Mouse (Mus musculus) mature B cell (primary cell): ENCODE measurements around the gene Rps28.
"Not testable (repeated sequence)": the region's sequence is repeated elsewhere in the genome, so short reads cannot be mapped to it uniquely, and the experiment has no call there.

Experiments
- in situ Hi-C: fragments of 300-500 bp; cut with MboI; formaldehyde crosslinking; loops from 2 replicates; pipeline ENCODE4 v1.14.3; 2019

The Rps28 gene

DNA sequence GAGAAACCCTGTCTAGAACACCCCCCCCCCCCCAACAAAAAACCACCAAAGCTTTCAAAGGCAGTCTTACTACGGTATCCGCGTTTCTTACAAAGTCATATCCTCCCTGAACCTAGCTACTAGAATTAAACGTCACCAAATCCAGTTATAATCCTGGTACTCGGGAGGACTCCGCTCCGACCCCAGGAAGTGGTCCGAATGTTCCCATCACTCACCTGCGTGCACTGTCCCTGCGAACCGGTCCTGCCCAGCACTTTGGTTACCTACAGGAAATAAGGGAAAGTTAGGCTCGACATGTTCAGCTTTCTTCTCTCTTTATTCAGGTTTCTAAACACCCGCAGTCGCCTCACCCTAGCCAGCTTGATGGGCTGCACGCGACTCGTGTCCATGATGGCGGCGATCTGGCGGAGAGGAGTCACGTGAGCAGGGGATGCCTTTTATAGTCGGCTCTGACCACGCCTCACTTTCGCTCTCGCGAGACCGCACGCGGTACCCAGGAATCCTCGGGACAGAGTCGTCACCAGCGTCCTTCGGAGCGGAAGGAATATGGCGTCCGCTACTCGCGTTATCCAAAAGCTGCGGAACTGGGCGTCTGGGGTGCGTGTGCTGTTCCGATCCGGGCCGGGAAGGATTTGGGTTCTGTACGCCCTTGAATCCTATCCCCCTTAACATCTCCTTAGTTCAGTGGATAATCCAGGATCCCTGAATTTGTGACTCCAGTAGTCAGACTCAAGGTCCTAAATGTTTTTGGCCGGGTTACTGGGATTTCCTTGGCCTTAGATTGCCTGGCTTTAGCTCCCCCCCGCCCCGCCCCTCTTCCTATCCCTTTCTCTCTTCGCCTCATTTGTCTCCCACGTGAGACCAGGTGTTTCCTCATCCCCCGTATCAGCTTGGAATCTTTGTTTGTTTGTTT lies at the start of gene Rps28, which contains the start of gene Ndufa7:
Gene Rps28, minus strand, starts transcription at position 479 of the 913 bp plus-strand sequence.
Gene Ndufa7, plus strand, starts transcription at position 489 of the 913 bp plus-strand sequence.
- in situ Hi-C loops: loop anchor here (25.0 kb wide), 1 partner anchor 387 kb away; the partner anchor contains the start of gene Actl9

DNA sequence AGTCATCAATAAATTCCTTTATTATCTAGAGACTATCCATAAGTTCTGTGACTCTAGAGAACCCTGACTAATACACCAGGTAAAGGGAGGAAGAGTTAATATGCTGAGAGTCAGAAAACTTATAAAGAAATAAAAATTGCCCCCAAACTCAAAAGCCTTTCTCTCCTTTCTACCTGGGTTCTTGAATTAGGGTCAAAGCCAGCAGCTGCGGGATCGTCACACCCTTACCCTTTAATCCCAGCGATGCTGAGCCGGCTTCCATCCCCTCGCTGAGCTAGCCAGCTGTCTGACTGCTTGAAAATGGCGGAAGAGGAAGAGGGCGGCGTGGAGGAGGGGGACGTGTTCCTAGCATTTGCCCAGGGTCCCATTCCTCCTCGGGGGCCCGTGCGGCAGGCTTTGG lies 49.2 kb upstream of the Rps28 start, which contains the start of gene Gm7029:
Gene Gm7029, plus strand, starts transcription at position 301 of the 400 bp plus-strand sequence.
- in situ Hi-C loops: not testable (repeated sequence)

DNA sequence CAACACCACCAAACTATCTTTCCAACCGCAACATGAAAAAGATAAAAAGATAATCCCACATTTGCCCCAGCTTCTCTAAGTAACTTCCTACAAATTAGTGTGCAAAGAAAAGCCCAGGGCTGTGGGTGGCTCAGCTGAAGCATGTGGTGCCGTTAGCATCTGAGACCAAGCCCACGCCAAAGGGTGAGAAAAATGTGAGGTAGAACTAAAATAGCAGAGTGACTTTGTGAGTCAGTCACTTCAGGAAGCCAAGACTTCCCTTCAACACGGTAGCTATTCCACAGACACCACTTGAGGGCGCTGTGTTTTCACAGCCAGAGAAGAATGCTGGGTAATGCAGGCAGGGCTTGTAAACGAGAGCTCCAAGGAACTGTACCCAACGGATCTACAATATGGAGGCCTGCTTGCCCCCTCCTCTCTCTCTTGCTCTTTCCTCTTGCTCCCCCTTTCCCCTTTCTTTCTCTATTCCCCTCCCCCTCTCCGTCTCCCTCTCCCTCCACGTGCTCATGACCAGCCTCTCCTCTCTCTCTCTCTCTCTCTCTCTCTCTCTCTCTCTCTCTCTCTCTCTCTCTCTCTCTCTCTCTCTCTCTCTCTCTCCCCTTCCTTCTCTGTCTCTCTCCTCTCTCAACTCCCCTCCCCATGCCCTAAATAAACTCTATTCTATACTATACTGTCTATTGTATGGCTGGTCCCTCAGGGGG lies 41.1 kb upstream of the Rps28 start:
- in situ Hi-C loops: no loop called here

DNA sequence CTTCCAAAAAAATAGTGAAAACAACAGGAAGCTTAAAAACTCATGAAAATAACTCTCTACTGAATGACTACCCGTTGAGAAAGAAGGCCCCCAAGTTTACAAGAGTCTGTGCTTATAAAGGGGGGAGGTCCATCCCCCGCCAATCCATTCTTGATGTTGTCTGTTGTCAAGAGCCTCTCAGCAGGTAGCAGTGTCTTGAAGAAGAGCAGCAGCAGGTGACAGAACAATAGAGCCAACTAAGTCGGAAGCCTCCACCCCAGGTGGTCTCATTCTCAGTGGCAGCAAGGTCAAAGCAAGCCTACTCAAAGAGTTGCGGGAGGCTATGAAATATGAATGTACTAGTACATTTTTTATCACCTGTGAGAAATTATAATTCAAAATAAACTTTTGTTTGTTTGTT lies 33.5 kb upstream of the Rps28 start:
- in situ Hi-C loops: no loop called here

DNA sequence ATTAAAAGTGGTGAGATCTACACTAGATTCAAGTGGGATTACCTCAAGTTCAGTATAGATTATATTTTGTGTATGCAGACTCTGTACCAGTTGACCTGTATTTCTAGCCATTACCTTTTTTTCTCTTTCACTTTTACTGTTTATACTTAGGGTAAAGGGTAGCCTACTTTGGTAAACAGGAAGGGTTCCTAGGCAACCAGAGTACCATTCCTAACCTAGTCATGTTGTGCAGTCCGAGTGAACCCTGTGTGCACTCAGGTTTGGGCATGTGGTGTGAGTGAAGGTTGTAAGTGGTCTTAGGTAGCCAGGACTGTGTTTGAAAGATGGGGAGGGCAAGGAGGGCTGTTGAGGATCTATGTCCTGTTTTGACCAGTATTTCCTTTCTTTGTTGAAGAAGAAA lies 27.0 kb upstream of the Rps28 start:
- in situ Hi-C loops: no loop called here

DNA sequence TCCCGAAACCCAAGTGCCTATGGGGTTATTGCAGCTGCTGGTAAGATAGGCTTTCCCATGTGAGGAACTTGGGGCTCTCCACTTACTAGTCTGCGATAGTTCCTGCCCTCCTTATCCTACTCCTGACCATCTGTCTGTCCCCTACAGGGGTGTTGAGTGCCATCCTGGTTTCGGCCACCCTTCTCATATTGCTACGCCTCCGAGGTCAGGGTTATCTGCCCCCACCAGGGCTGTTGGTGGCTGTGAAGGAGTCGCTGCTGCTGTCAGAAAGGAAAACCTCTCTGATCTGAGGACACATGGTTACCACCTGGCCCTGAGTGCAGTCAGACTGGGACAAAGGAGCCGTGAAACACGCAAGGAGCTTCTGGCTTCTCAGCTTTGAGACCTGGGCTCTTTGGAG lies 23.8 kb upstream of the Rps28 start:
- in situ Hi-C loops: no loop called here

DNA sequence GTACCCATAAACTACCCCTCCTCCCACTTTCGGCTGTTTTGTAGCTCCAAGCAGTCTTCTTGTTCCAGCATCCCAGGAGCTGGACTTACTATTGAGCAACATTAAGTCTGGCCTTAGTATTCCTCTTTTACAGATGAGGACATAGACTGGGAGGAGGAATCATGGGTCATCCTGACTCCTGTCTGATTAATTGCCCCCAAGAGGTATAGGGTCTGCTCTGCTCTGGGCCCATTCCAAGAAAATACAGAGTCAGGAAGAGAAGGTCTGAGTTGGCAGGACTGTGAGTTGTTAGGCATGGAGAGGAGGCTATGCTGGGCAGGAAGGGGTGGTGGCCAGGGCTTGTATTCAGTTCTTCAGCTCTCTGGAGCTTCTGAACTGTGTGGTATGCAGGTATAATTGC lies 19.8 kb upstream of the Rps28 start:
- in situ Hi-C loops: no loop called here

DNA sequence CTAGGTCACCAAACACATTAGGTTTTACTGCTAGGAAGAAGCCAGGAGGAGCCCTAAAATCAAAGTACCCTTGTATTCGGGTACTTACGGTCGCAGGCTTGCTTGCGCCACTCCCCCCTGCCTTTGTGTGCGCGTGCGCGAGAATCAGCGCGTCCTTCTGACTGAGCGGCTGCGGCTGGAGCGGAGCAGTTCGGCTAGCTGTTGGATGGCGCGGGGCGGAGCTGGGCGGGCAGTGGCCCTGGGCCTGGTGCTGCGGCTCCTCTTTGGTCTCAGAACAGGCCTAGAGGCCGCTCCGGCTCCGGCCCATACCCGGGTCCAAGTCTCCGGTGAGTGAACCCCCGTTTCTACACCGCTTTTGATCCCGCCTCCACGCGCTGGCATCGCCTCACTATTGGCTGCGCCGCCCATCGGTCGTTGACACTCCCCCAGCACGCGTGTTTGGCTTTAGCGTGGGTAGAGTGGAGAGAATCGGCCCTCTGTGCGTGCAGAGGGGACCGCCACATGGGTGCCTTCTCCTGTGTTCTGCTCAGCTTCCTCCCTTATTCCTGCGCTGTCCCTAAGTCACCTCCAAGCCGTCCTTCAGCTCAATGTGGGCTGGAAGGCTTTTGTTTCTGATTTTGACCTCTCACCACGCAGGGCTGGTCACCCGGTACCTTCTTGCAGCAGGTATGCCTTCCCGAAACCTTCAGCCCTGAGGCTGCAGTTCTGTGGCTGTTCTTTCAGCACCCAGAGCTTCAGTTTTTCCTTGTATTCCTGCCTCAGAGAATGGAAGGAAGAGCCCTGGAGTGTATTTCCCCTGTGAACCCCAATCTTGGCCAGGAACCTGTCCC lies 18.8 kb upstream of the Rps28 start, which contains the start of gene Cd320:
Gene Cd320, plus strand, starts transcription at position 126 of the 830 bp plus-strand sequence.
- in situ Hi-C loops: no loop called here

DNA sequence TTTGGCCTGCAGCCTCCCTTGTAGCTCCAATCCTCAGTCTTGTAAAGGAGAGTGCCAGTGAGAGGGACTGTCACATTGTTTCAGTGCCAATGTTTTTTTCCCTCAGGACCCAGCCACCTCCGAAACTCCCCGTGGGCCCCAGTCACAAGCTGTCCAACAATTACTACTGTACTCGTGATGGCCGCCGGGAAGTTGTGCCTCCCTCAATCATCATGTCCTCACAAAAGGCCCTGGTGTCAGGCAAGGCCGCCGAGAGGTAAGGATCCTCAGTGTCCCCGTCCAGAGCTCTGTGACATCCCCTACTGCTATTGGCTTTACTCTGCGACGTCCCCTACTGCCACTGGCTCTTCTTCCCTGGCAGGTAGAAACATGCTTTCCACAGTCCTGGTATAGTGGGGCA lies 5.2 kb upstream of the Rps28 start:
- in situ Hi-C loops: no loop called here

DNA sequence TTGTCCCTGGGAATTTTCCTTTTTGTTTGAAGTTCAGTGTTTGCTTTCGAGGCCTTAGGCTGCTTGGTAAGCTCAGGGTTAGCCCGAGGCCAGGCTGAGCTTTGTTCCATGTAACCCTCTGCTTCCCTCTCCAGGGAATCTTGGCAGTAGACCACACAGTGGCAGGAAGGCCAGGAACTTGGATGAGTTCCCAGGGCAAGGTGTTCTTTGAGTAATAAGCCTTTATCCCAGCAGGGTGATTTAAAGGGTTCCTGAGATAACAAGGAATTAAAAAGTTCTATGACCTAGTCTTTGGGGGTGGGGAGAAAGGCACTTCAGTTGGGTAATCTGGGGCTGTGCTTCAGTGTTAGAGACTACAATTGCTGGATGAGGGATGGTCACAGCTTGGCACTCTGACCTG lies 4.5 kb upstream of the Rps28 start:
- in situ Hi-C loops: no loop called here

DNA sequence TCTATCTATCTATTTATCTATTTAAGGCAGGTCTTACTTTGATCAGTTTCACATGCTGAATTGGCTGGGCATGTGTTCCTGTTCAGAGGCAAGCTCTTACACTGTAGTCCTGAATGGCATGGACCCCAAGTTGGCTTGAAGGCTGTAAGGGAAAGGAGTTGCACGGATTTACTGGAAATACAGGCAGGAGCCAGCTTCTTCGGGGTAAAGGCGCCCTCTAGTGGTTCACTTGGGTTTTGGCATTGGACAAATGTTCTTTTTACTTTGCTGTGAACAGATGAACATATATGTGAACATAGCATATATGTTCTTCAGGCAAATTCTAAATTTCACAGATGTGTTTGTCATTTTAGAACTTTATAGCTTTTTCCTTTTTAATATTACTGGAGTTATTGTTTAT lies 2.5 kb upstream of the Rps28 start:
- in situ Hi-C loops: no loop called here

DNA sequence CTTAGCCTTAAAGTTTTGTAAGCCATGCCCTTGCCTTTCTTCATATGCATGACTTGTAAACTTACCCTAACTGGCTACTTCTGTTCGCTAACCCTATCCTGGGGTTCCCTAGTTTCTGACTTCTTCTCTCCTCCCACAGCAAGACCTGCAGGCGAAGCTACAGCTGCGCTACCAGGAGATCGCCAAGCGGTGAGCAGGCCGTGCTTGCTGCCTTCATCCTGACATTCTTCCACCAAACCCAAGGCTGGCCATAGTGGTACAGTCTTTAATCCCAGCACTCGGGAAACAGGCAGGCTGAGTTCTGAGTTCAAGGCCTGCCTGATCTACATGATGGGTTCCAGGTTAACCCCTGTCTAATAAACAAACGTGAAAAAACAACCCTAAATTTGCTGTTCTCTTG lies 1.1 kb upstream of the Rps28 start:
- in situ Hi-C loops: no loop called here

DNA sequence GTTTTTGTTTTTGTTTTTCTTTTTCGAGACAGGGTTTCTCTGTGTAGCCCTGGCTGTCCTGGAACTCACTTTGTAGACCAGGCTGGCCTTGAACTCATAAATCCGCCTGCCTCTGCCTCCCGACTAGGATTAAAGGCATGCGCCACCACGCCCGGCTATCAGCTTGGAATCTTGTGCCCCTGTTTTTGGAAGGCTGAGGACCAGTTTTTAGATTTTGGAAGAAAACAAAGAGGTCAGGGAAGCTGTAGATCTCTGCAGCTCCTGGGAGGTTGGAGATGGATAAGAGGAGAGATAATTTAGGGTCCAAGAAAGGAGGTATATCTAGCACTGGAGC lies 602 bp upstream of the Rps28 start:
- in situ Hi-C loops: loop anchor here (25.0 kb wide), 1 partner anchor 388 kb away; the partner anchor contains the start of gene Actl9

DNA sequence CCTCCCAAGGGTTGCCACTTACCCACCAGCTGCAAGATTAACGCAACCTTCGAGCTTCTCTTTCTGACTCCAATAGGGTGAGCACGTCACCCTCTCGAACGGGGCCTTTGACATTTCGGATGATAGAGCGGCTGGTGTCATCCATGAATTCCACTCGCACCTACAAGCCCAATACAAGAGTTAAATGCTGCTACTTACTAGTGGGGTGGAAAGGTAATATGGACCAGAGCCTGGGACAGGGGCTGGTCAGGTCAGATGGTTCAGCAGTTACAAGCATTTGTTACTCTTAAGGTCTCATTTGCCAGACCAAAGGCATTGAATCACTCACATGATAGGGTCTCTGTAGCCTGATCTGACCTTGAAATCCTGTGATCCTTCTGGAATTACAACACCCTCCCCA lies 1.2 kb downstream of the Rps28 start:
- in situ Hi-C loops: loop anchor here (25.0 kb wide), 1 partner anchor 386 kb away; the partner anchor contains the start of gene Actl9

DNA sequence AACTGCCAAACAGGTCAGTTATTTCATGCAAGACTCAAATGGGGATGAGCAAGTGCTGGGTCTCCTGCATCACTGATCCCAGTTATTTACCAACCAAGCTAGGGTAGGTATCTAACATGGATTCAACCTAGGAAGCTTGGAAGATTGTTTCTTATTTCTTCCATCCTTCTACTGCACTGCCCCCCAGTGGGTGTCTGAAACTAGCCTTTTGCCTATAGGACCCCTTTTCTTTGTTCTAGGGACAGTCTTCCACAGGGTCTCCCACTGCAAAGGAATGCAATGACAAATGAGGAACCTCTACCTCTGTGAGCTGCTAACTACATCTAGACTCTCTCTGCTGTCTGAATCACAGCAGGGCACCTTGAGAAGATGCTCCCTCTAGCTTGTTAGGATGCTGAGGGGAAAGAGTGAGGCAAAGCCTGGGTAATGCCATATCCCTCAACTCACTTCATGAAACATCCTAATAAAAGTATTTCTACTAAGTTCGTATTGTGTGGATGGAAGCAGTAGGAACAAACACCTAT lies 1.9 kb downstream of the Rps28 start:
- in situ Hi-C loops: loop anchor here (25.0 kb wide), 1 partner anchor 385 kb away; the partner anchor contains the start of gene Actl9

DNA sequence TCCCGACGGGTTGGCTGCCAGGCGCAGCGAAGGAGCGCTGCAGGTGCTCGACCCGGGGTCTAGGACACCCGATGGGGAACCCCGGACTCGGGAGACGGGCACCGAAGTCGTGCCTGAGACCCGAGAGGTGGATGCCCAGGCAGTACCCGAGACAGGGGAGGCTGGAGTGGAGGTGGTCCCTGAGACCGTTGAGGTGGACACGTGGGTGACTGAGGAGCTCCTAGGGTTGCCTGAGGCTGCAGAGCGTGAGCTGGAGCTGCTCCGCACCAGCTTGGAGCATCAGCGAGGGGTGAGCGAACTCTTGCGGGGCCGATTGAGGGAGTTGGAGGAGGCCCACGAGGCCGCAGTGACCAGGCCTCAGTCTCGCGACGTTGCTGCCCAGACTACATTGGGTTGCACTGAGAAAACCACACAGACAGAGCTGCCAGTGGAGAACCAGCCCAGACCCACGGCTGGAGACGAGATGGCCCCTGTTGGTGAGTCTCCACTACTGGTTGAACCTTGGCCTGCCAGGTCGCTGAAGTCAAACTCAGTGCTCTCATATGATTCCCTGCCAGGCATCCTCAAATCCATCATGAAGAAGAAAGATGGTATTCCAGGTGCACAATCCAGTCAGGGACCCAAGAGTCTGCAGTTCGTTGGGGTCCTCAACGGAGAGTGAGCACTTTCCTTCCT lies 6.3 kb downstream of the Rps28 start:
- in situ Hi-C loops: loop anchor here (25.0 kb wide), 1 partner anchor 381 kb away; the partner anchor contains the start of gene Actl9

DNA sequence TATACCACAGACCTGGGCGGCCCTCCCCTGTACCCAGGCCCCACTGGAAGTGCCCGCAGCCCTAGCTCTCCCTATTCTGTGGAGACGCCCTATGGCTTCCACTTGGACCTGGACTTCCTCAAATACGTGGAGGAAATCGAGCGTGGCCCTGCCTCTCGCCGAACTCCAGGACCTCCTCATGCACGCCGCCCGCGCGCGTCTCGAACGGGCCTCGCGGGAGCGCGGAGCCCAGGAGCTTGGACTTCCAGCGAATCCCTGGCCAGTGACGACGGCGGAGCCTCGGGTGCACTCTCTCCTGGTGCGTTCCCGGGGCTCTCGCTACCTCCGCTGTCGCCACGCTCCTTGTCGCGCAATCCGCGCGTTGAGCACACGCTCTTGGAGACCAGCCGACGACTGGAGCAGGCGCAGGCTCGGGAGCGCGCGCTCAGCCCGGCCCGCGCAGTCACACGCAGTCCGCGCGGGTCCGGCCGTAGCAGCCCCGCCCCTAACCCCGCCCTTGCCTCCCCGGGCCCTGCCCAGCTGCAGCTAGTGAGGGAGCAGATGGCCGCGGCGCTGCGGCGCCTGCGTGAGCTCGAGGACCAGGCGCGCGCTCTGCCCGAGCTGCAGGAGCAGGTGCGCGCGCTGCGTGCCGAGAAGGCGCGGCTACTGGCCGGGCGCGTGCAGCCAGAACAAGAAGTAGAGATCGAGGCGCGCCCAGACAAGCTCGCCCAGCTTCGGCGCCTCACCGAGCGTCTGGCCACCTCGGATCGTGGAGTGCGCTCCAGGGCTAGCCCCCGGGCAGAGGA lies 7.0 kb downstream of the Rps28 start:
- in situ Hi-C loops: loop anchor here (25.0 kb wide), 1 partner anchor 380 kb away; the partner anchor contains the start of gene Actl9

DNA sequence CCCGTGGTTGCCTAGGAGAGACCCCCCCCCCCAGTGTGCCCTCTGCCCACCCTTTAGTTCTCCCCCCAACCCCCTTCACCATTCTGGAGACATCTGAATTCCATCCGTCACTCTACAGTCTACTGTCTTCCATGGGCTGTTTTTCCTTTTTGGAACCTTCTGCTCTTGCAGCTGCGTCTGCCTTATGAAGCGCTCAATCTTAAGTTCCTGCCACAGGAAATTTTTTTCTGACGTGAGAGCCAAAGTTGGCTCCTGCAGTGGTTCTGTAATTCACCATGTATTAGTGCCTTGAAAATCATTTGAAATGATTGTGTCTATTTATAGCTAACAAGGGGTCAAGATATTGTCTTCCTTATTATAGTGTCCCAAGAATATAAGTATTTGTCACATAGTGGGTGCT lies 7.8 kb downstream of the Rps28 start:
- in situ Hi-C loops: loop anchor here (25.0 kb wide), 1 partner anchor 379 kb away; the partner anchor contains the start of gene Actl9

DNA sequence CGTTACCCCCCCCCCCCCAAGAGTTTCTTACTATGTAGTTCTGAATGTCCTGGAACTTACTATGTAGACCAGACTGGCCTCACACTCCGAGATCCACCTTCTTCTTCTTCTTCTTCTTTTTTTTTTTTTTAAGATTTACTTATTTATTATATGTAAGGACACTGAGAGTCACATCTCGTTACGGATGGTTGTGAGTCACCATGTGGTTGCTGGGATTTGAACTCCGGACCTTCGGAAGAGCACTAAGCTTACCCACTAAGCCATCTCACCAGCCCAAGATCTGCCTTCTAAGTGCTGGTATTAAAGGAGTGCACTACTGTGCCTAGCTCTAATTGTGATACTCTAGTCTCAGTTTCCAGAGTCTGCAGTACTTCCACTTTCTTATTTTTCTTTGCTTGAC lies 9.0 kb downstream of the Rps28 start:
- in situ Hi-C loops: loop anchor here (25.0 kb wide), 1 partner anchor 378 kb away; the partner anchor contains the start of gene Actl9

DNA sequence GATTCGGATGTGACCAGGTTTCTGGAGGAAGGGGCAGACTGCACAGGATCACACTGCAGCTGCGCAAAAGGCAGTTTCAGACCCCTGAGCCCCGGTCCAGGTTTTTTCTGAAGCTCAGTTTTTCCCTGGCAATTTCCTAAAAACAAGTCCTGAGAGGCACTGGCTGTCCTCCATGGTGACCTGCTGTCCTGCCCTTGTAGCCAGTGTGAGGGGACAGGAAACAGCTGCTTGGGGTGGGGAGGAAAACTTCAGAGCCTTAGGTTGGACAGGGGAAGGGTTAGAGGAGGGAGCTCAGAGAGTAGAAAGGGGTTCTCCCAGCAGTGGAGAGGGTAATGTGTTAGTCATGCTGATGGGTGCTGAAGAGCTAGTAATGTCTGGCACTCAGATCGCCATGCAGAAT lies 11.4 kb downstream of the Rps28 start:
- in situ Hi-C loops: loop anchor here (25.0 kb wide), 1 partner anchor 376 kb away; the partner anchor contains the start of gene Actl9
